Mouse (Mus musculus) regulatory T cell (primary cell): ENCODE measurements at regions not wholly inside any gene's neighbourhood (a gene's known extent, or its start where the extent isn't known, plus 50 kb on each side); places are given as distances from the start of the nearest gene placed in this dataset.

ENCODE experiments used
- in situ Hi-C: fragments of 300-600 bp; cut with MboI, MseI; formaldehyde crosslinking; loops from one replicate; pipeline ENCODE4 v1.15.1; 2025; ENCODE audit warnings: high pct_unique_total_duplicates

DNA sequence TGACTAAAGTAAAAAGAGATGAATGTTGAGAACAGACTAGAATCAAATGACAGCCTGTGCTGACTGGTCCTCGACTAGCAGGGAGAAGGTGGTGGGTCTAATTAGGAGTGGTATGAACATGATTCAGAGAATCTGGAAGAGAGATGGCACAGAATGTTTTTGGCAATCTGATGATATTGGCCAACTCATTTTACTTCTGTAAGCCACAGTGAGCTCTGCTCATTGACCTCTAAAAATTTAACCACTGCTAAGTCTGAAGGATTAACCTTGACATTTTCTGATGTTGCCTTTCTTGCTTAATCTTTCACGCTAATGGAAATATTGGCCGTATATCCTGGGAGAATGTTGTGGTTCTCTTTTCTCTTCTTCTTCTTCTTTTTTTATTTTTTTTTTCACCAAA lies 1041.6 kb upstream of the Got2 start:
- in situ Hi-C loops = no loop called here

DNA sequence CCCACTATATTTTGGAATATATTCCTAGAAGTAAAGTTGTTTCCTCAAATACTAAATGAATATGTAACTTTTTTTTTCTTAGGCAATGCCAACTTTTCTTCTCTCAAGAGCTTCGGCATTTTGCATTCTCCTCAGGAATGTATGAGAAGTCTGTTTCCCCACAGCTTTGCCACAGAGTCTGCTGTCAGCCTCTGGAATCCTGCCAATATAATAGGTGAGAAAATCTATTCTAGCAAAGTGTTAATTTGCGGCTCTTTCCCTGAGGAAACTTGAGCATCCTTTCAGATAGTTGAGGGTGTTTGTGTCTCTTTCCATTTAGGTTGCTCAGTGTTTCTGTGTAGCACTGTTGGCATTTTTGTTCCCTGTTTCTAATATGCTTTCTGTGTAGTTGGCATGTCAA lies 992.6 kb upstream of the Got2 start:
- in situ Hi-C loops = no loop called here

DNA sequence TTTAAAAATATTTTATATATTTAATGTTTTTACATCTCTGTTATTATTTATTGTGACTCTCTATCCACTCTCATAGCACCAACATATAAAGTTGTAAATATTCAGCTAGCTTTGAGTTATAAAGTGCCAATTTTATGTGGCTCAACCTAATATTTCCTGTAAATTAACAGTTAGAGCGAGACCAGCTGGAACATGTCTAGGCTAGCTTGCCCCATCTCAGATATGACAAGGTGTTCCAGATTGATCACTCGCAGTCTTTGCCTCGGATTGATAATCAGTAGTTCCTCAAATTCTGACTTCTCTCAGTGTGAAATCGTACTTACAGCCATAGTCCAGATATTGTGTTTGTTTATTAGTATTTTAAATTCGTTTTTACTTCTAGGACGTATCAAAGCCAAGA lies 990.4 kb upstream of the Got2 start:
- in situ Hi-C loops = no loop called here

DNA sequence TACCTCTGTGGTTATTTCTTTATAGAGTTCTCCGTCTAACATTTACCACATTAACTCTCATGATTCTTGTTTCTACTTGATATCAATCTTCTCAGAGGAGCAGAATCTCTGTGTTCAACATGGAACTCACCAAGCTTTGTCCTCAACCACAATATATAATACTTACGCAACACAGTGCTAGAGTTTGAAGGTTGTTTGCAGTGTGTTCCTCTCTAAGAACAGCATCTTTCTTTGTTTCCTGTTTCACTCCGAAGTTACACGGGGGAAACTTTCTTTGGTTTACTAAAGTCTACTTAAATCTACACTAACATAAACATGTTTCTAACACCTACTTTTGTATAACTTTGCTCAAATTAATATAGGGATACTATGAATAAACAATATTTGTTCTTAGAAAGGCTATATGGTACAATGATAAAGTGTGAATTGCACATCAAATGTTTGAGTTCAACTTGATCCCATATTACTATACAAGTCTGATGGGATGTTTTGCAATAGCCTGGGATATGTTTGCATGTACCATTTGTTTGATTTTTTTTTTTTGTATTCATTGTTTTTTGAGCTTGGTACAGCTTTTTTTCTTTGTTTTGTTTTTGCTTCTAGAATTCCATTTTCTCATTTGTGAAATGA lies 985.2 kb upstream of the Got2 start:
- in situ Hi-C loops = no loop called here

GRCm38 (mm10) chr8:96868178-96869080 lies 980.1 kb upstream of the Got2 start:
- in situ Hi-C loops = no loop called here

DNA sequence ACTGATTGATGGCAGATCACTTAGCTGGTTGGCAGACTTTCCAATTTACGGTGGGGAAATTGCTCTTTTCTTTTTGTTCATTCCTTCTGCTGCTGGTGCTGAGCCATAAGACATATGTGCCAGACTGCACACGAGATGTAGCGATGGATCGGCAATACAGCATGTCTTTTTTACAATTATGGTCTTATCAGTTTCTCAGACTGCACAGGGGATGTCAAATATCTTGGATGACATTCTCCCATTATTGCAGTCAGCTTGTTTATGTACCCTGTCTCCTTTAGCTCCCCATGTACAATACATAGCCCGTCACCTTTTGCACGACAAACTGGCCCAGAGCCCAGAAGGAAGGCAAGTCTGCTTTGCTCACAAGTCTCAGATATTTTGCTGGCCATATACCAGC lies 976.3 kb upstream of the Got2 start:
- in situ Hi-C loops = no loop called here

DNA sequence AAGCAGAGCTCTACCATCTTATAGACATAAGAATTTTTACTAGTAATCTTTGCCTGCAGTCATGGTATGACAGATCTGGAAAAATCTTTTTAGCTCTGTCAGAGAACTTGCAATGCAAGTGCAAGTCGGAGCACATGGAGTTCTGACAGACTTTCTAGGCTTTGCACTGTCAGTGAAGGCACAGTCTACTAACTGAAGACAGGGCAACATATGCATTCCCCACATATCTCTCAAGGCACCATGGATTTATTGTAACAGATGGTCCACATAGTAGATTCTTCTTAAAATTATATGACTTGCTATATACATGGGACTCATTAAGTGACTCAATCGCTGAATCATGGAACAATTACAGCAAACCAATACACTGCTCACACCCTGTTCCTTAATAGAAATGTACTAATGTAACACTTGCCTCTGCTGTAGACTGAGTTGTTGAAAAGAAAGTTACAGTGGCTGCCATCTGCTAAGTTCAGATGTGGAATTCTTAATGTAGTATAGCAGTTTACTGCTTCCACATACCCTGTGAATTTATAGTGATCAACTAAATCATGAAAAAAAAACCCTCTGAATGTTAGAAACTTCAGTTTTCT lies 972.6 kb upstream of the Got2 start:
- in situ Hi-C loops = no loop called here

DNA sequence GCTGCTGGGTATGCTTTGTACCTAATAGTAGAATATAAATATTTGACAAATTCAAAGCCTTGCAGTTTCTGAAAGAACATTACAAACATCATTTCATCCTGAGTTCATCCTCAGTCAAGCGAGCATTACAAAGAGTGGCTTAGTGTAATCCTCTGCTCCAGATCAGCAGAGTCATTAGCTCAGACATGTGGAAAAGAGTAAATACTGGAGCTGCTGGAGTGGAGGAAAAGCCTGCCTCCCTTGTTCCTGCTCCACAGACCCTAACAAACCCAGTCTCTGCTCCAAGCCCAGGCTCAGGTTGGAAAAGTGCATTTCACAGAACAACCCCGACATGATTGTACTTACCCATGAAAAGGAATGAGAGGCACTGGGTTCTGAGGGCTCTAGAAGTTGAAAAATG lies 955.2 kb upstream of the Got2 start:
- in situ Hi-C loops = no loop called here

GRCm38 (mm10) chr8:96835532-96835931 lies 947.2 kb upstream of the Got2 start:
- in situ Hi-C loops = loop anchor here (10.0 kb wide), 1 partner anchor 1339 kb away; no protein-coding TSS in a partner anchor

GRCm38 (mm10) chr8:96834673-96835072 lies 946.3 kb upstream of the Got2 start:
- in situ Hi-C loops = loop anchor here (10.0 kb wide), 1 partner anchor 1340 kb away; no protein-coding TSS in a partner anchor

DNA sequence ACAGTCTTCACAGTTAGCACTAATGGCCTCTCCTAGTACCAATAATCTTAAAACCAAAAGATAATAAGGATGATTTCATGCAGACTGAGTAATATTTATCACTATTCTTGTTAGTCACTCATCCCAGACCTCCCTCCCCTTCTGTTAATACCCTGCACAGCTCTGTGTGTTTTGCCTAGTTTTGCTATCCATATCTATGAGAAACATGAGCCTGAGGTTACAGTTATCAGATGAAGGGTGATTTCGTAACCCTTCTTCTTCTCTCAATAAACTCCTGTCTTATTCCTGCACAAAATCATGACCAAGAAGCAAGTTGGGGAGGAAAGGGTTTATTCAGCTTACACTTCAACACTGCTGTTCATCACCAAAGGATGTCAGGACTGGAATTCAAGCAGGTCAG lies 940.9 kb upstream of the Got2 start:
- in situ Hi-C loops = no loop called here

- in situ Hi-C loops = no loop called here
Measured at GRCm38 (mm10) chr8:96810550-96810949, 922.2 kb upstream of the Got2 start.
